Mouse (Mus musculus) kidney, embryonic 16.5 days (tissue): ENCODE results near the gene Gcnt1. TPM values are rescaled to one million over a fixed set of nuclear protein-coding genes. Genes with fewer than 3 reads are reported as not detected.

Source experiments
- ATAC-seq: fragments of 200-750 bp; cut with Nextera tagmentation; 2 replicates; pipeline ENCODE4 v1.8.0; 2017; ENCODE audit warnings: moderate TSS enrichment; ENCODE audit not compliant: low FRiP score, low TSS enrichment
- H3K27ac ChIP-seq: fragments of 300-500 bp; sonication (generic); 2 replicates; pipeline ENCODE4 v1.5.1; 2014; ENCODE audit warnings: low read length
- H3K27me3 ChIP-seq: fragments of 300-500 bp; sonication (generic); 2 replicates; pipeline ENCODE4 v1.6.1; 2014; ENCODE audit warnings: low read length, control low read depth, mixed read lengths; ENCODE audit not compliant: insufficient read depth
- H3K36me3 ChIP-seq: fragments of 300-500 bp; sonication (generic); 2 replicates; pipeline ENCODE4 v1.6.1; 2014; ENCODE audit warnings: low read length, control low read depth, mixed read lengths; ENCODE audit not compliant: insufficient read depth
- H3K4me1 ChIP-seq: fragments of 300-500 bp; sonication (generic); 2 replicates; pipeline ENCODE4 v1.6.1; 2014; ENCODE audit warnings: low read length, control low read depth, mixed read lengths; ENCODE audit not compliant: insufficient read depth
- H3K4me2 ChIP-seq: fragments of 300-500 bp; sonication (generic); replicated peaks from 2 replicates; pipeline ENCODE4 v1.6.1; 2014; ENCODE audit warnings: low read depth, low read length
- H3K4me3 ChIP-seq: fragments of 300-500 bp; sonication (generic); 2 replicates; pipeline ENCODE4 v1.5.1; 2014; ENCODE audit warnings: mild to moderate bottlenecking, low read length
- H3K9ac ChIP-seq: fragments of 300-500 bp; sonication (generic); replicated peaks from 2 replicates; pipeline ENCODE4 v1.6.1; 2014; ENCODE audit warnings: low read length
- H3K9me3 ChIP-seq: fragments of 300-500 bp; sonication (generic); 2 replicates; pipeline ENCODE4 v1.6.1; 2016; ENCODE audit warnings: low read length, control low read depth
- WGBS: fragments of 180-500 bp; shearing (Covaris S2); extraction: QIAGEN DNeasy Blood & Tissue Kit; methylation state at CpG from one replicate; pipeline ENCODE4 v1.1.7; 2014; 5-methylcytosine and 5-hydroxymethylcytosine counted together
- polyA plus RNA-seq: library from polyadenylated mRNA; unstranded; fragments of >200 nt; fragmentation: Nextera tagmentation; extraction: Ambion mirVana; gene quantifications from 2 replicates; pipeline ENCODE4 v1.2.1, GENCODE M21; 2015

Gcnt1 gene
- polyA plus RNA-seq, 1 experiment from 2014 or later = 42.4 TPM

GRCm38 (mm10) chr19:17289526-17289925 is 83.1 kb downstream of the Gcnt1 start:
- Histone ChIP-seq H3K4me1 (no peaks in the 10 kb centered on the region), H3K4me2 (no peak overlapping the region), H3K9me3 (no peaks in the 10 kb centered on the region), H3K36me3 (no peaks in the 10 kb centered on the region), H3K27me3 (no peaks in the 10 kb centered on the region), H3K4me3 (no peak overlapping the region), H3K27ac (no peak overlapping the region), H3K9ac (no peak overlapping the region)
- WGBS = 61% methylated on average over 6 of the region's 6 CpGs
- ATAC-seq = no peak

- no peak for ATAC-seq
- WGBS = 77% methylated on average over 7 of the region's 7 CpGs
- no peak overlapping the region for H3K9ac ChIP-seq
Measured at GRCm38 (mm10) chr19:17286004-17286403, 86.6 kb downstream of the Gcnt1 start.

GRCm38 (mm10) chr19:17283317-17283716 is 89.3 kb downstream of the Gcnt1 start:
- ATAC-seq = no peak
- Histone ChIP-seq H3K4me1 (no peaks in the 10 kb centered on the region), H3K4me2 (no peak overlapping the region), H3K9me3 (no peaks in the 10 kb centered on the region), H3K27me3 (no peaks in the 10 kb centered on the region), H3K9ac (no peak overlapping the region), H3K4me3 (no peak overlapping the region), H3K27ac (no peak overlapping the region), H3K36me3 (no peaks in the 10 kb centered on the region)
- WGBS = 51% methylated on average over 3 of the region's 3 CpGs

More at GRCm38 (mm10) chr19:17286004-17286403, 86.6 kb downstream of the Gcnt1 start:
- no peak overlapping the region for H3K4me3 ChIP-seq
- no peaks in the 10 kb centered on the region for H3K4me1 ChIP-seq
- no peaks in the 10 kb centered on the region for H3K36me3 ChIP-seq
- no peaks in the 10 kb centered on the region for H3K9me3 ChIP-seq
- H3K27me3 ChIP-seq = no peaks in the 10 kb centered on the region
- H3K4me2 ChIP-seq = no peak overlapping the region
- H3K27ac ChIP-seq = no peak overlapping the region

GRCm38 (mm10) chr19:17278381-17279051 is 94.1 kb downstream of the Gcnt1 start:
- no peak for ATAC-seq
- Histone ChIP-seq H3K4me1 (no peaks in the 10 kb centered on the region), H3K9ac (no peak overlapping the region), H3K9me3 (no peaks in the 10 kb centered on the region), H3K27ac (no peak overlapping the region), H3K4me3 (no peak overlapping the region), H3K36me3 (no peaks in the 10 kb centered on the region), H3K27me3 (no peaks in the 10 kb centered on the region), H3K4me2 (no peak overlapping the region)
- 86% methylated on average over 4 of the region's 4 CpGs for WGBS

Other genes starting within 250 kb of the Gcnt1 start
- 78.6 and 79.5 TPM in 2 replicates for gene Rfk, start 21.2 kb upstream of the Gcnt1 start, polyA plus RNA-seq